In the genomic region with DNA sequence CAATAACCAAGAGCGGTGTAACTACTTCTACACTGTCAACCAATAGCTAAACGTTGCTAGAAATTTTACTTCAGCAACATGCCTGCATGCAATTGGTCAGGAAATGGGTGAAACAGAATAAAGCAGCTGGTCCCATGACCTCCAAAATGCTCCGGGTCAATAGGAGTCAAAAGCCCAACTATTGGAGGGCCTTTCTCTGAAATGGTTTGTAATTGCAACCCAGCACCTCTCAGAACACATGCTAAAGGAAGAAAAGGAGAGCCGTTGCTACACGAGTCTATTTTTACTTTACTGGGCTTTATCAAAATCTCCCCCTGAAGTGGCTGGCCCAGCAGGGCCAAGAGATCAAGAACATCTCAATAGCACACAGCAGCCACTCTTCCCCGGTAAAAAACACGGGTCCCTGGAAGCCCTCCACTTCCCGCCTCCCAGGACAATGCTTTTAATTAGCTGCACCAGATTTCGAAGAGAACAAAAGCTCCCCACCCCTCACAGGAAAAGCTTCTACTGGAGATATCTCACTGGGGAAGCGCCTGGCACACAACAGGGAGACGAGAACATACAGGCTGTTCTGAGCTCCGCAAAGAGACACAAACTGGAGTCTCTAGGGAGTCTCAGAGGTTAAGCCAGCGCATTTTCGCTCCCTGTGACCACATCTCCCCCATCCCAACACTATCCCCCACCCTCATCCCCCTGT, we compare ENCODE assay signal across 8 mouse cellular contexts. TPM values are rescaled to one million over a fixed set of nuclear protein-coding genes. Genes with fewer than 3 reads are reported as not detected.
DNase-seq lines count a peak whose midpoint lies in the region; ATAC-seq and TF ChIP-seq lines count a peak whose summit lies in the region.

No protein-coding gene starts in this region.

- ATAC-seq in liver, embryonic 16.5 days (ENCODE audit: low read depth) = 0 out of 2 replicates have a peak, but pooled peaks have one; percentile 25
- no peak for ATAC-seq in neural tube, embryonic 14.5 days (ENCODE audit: low read depth)

- H3K9ac ChIP-seq in liver, embryonic 16.5 days (ENCODE audit: low read depth, low read length) = no peak overlapping the region
- H3K9ac ChIP-seq in neural tube, embryonic 14.5 days (replicated peaks; ENCODE audit: low read depth, low read length) = peak overlapping the region; percentile 25; the same call in 1 of the 2 replicates

- peak overlapping the region; percentile 83 for H3K27ac ChIP-seq in heart, embryonic 10.5 days
- H3K27ac ChIP-seq in liver, embryonic 16.5 days (ENCODE audit: low read length) = no peak overlapping the region
- no peak overlapping the region; the same call in 1 of the 2 replicates for H3K27ac ChIP-seq in neural tube, embryonic 14.5 days (ENCODE audit: low read depth, low read length)

- 13% methylated on average over 14 of the region's 14 CpGs for WGBS in heart, embryonic 10.5 days
- WGBS in liver, embryonic 16.5 days (ENCODE audit: insufficient replicate concordance) = 15% methylated on average over 14 of the region's 14 CpGs
- 11% methylated on average over 14 of the region's 14 CpGs for WGBS in neural tube, embryonic 14.5 days

- H3K27me3 ChIP-seq in E14TG2a.4 (ENCODE audit: insufficient read depth, low read length) = peaks cover 3% of the 10 kb centered on the region; the same call in 1 of the 2 replicates
- no peaks in the 10 kb centered on the region for H3K27me3 ChIP-seq in heart, embryonic 10.5 days (ENCODE audit: insufficient read depth, poor library complexity, severe bottlenecking)
- H3K27me3 ChIP-seq in liver, embryonic 16.5 days (ENCODE audit: control insufficient read depth, insufficient read depth, low read depth, low read length) = no peaks in the 10 kb centered on the region
- H3K27me3 ChIP-seq in neural tube, embryonic 14.5 days (ENCODE audit: control insufficient read depth, insufficient read depth, low read length) = no peaks in the 10 kb centered on the region

- H3K4me2 ChIP-seq in liver, embryonic 16.5 days (ENCODE audit: low read depth, low read length) = peak overlapping the region; percentile 32
- peak overlapping the region; percentile 17; the same call in 1 of the 2 replicates for H3K4me2 ChIP-seq in neural tube, embryonic 14.5 days (ENCODE audit: low read depth, low read length)

- TF ChIP-seq CTCF in E14TG2a.4 (conservative IDR thresholded peaks at IDR 0.05; ENCODE audit: low read length) = no peak

- no peaks in the 10 kb centered on the region for H3K36me3 ChIP-seq in E14TG2a.4 (ENCODE audit: insufficient read depth, low read length)
- H3K36me3 ChIP-seq in heart, embryonic 10.5 days = no peaks in the 10 kb centered on the region
- no peaks in the 10 kb centered on the region for H3K36me3 ChIP-seq in liver, embryonic 16.5 days (ENCODE audit: control insufficient read depth, insufficient read depth)
- no peaks in the 10 kb centered on the region for H3K36me3 ChIP-seq in neural tube, embryonic 14.5 days (ENCODE audit: control insufficient read depth, insufficient read depth, low read length)

- peak overlapping the region; percentile 52 for H3K4me3 ChIP-seq in E14TG2a.4 (replicated peaks; ENCODE audit: low read length)
- H3K4me3 ChIP-seq in heart, embryonic 10.5 days = peak overlapping the region; percentile 35; the same call in 1 of the 2 replicates
- H3K4me3 ChIP-seq in liver, embryonic 16.5 days (ENCODE audit: low read depth, low read length) = no peak overlapping the region
- no peak overlapping the region for H3K4me3 ChIP-seq in neural tube, embryonic 14.5 days (ENCODE audit: low read depth, low read length)

- peaks cover 54% of the 10 kb centered on the region for H3K4me1 ChIP-seq in E14TG2a.4 (replicated peaks; ENCODE audit: low read depth, low read length)
- H3K4me1 ChIP-seq in heart, embryonic 10.5 days = peaks cover 50% of the 10 kb centered on the region
- H3K4me1 ChIP-seq in liver, embryonic 16.5 days (ENCODE audit: control insufficient read depth, low read depth, low read length) = no peaks in the 10 kb centered on the region
- H3K4me1 ChIP-seq in neural tube, embryonic 14.5 days (ENCODE audit: control insufficient read depth, insufficient read depth, low read length) = peaks cover 18% of the 10 kb centered on the region

- peak; percentile 48 for DNase-seq in embryo, embryonic 10 days (ENCODE audit: low spot score)
- peak; percentile 75 for DNase-seq in heart, embryonic 10.5 days (ENCODE audit: low spot score)
- DNase-seq in kidney, adult 9 months = peak; percentile 46
- no peak for DNase-seq in cerebellum, postnatal 36 days
- no peak for DNase-seq in adipocyte (ENCODE audit: low spot score)

- H3K9me3 ChIP-seq in E14TG2a.4 (ENCODE audit: low read length) = no peaks in the 10 kb centered on the region
- no peaks in the 10 kb centered on the region for H3K9me3 ChIP-seq in heart, embryonic 10.5 days
- no peaks in the 10 kb centered on the region for H3K9me3 ChIP-seq in liver, embryonic 16.5 days (replicated peaks; ENCODE audit: control insufficient read depth, low read length)
- no peaks in the 10 kb centered on the region for H3K9me3 ChIP-seq in neural tube, embryonic 14.5 days (ENCODE audit: control insufficient read depth, low read length)

RNA-seq across cellular contexts. Expression of gene Cryzl2, which starts 15.2 kb away (rescaled TPM):
- polyA plus RNA-seq in heart, embryonic 10.5 days (2016; fragmentation: Nextera tagmentation; extraction: Ambion mirVana) = 15.1 and 31.1 TPM in 2 replicates
- 8.5 and 10.3 TPM in 2 replicates for polyA plus RNA-seq in liver, embryonic 16.5 days (2015; fragmentation: Nextera tagmentation; extraction: Ambion mirVana)
- 6.2 and 8.2 TPM in 2 replicates for polyA plus RNA-seq in neural tube, embryonic 14.5 days (2014; fragmentation: Nextera tagmentation; extraction: Ambion mirVana)

RNA-seq across cellular contexts. Expression of gene Rasal2, which starts 30.8 kb away (rescaled TPM):
- polyA plus RNA-seq in heart, embryonic 10.5 days (2016; fragmentation: Nextera tagmentation; extraction: Ambion mirVana) = 13.2 and 17.3 TPM in 2 replicates
- polyA plus RNA-seq in liver, embryonic 16.5 days (2015; fragmentation: Nextera tagmentation; extraction: Ambion mirVana) = 0.83 and 1.4 TPM in 2 replicates
- 36.6 and 46.4 TPM in 2 replicates for polyA plus RNA-seq in neural tube, embryonic 14.5 days (2014; fragmentation: Nextera tagmentation; extraction: Ambion mirVana)

Comparison
In these comparisons a context has a peak if more than half of its experiments do, and no peak if none do; other contexts are left out.
1. H3K4me3 ChIP-seq: peak in E14TG2a.4 (single experiment) and heart, embryonic 10.5 days (single experiment); none in liver, embryonic 16.5 days (single experiment) and neural tube, embryonic 14.5 days (single experiment).
2. DNase-seq: peak in embryo, embryonic 10 days (single experiment), heart, embryonic 10.5 days (single experiment) and kidney, adult 9 months (single experiment); none in cerebellum, postnatal 36 days (0 of 2) and adipocyte (single experiment).